Mouse (Mus musculus) kidney, adult 8-10 months (tissue): Measurements from ENCODE around the gene Fabp7.

Source experiments
- DNase-seq, 2 experiments: peaks; one replicate each; pipeline ENCODE4 v3.0.0; 2022

Gene Fabp7

DNA sequence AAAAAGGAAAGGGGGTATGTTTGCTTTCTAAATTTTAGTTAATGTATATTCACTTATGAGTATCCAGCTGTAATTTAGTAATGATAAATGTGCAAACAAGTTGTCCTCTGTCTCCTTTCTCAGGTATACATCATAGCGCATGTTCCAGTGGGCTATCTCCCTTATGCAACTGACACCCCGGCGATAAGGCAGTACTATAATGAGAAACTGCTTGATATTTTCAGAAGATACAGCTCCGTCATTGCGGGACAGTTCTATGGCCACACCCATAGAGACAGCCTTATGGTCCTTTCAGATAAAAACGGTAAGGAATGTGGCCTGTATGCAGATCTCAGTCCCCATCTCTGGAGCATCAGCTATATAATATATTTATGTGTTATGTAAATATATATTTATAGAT, 23.1 kb downstream of the Fabp7 start:
- DNase-seq = no peak

DNA sequence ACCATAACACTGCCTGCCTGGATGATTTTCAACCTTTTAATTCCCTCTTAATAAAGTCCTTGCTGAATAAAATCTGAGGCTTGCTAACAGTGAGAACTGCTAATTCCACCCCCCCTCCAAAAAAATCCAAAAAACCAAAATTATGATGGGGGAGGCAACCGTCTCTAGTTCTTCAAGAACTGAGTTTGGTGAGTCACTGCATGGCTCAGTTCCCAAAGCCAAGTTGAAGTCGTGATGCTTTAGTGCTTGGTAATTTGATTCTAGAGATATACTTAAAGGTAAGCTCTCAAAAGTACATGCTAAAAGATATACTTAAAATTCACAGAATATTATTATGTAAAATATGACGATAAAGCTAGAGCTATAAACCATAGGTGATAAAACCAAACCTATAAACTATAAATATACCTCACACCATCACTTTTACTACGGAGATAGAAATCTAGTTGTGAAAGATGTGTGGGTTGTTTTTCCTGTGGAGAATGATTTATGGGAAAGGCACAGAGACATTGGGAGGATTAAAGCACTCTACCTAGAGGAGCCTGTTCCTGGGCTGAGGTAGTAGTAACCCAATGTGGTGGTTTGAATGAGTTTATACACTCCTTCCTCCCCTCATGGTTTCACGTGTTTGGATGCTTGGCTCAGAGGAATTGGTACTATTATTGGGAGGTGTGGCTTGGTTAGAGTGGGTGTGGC, 27.6 kb downstream of the Fabp7 start:
- DNase-seq = no peak

DNA sequence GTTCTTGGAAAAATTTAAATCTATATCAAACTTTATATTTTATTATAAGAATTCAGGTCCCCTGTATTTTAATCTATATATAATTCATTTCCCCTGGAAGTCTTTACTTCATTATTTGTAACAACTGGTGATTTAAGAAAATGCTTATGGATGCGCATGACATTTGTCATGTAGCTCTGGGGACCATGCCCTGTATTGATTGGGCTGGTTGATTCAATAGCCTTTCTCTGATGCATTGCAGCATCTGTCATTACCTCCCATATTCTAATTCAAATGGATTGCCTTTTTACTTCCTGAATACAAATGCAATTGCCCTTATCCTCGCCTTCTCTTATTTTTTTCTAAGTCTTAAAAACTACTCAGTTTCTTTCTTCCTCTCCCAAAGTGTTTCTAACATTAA, 29.6 kb downstream of the Fabp7 start:
- DNase-seq = no peak

DNA sequence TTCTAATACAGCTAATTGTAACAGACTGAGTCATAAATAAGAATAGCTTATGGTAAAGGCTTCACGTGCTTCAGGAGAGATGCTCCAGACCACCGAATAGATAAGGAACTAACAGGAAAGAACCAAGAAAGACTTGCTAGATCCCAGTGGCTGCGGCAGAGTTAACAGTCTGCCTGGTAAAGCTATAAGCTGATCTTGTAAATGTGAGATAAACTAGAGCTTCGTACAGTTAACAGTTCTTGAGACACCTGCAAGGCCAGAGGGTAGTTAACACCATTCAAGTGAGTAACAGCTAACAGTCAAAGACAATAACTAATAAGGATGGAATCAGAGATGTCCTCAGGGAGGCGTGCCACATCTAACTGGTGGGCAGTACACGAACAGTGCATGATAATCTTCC, 31.2 kb downstream of the Fabp7 start:
- DNase-seq = no peak

DNA sequence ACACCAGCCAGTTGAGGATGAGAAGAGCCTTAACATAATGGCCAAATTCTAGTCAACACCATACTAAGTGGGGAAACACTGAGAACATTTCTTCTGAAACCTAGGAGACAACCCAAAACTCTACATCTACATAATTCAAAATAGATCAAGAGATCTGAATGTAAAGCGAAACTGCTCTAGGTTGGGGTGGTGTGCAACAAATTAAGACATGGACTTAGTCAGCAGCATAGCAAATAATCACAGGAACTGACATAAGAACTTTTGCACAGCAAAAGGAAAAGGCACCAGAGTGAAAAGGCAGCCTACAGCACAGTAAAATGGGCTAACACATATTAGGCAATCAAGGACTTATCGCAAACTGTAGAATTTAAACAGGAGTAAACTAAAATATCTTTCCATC, 34.5 kb downstream of the Fabp7 start:
- DNase-seq = no peak

DNA sequence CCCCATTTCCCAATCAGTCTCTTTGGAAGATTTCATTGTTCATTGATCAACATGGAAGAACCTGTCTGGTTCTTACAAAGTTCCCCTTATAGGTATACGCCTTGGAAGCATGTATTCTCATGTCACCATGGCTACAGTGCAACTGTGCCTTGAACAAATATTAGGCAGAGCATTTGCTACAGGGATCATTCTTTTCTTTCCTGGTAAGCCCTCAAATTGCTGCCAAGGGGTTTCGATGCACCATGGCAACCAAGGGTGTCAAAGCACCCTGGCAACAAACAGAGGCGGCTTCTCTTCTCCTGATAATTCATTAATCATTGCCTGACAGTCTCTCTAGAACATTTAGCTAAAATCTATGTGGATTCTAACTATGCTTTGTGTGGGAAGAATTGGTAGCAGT, 37.8 kb downstream of the Fabp7 start:
- no peak for DNase-seq

DNA sequence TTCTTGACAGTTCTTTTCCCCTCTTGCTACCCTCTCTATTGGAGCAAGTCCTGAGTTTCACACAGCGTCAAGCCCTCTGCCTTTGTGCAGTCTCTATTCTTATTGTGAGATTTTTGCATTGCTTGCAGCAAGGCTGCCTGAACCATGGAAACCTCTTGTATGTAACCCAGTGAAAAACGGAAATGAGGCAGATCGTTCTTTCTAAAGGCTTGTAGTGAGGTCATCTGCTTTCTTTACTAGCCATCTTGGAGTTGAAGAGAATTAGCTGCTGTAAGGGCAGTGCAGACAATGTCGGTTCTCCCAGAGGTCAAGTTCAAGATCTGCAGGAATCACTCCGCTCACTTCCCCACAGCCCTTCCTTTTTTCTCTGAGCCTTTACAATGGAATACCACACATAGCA, 44.0 kb downstream of the Fabp7 start:
- no peak for DNase-seq

DNA sequence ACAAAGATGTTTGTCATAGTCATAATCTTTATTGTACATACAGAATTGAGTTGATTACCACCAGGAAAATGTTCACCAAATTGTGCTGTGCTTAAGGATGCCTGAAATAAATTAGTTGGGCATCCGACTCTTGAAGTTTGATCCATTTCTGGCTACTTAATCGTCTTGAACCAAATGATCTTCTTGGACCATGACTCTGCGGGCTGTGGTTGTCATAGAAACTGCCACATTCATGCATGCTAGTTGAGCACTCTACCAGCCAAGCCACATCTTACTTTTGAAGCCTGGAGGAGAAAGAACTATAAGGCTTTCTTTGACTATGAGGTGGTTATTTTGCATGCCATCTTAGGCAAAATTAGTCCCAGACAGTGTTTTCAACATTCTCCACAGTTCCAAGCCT, 44.9 kb downstream of the Fabp7 start:
- DNase-seq = no peak

DNA sequence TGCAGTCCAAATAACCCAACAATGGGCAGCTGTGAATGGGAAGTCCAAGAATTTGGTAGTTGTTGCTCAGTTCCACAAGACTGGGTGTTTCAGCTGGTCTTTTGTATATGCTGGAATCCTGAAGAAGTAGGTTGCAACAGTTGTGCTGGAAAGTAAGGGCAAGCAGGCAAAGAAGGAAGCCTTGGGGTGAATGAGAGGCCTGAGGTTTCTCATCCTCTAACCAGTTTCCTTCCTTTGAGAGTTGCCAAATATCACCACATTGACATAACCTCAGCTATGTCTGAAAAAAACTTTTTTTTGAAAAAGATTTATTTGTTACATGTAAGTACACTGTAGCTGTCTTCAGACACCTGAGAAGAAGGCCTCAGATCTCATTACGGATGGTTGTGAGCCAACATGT, 50.4 kb downstream of the Fabp7 start:
- no peak for DNase-seq

DNA sequence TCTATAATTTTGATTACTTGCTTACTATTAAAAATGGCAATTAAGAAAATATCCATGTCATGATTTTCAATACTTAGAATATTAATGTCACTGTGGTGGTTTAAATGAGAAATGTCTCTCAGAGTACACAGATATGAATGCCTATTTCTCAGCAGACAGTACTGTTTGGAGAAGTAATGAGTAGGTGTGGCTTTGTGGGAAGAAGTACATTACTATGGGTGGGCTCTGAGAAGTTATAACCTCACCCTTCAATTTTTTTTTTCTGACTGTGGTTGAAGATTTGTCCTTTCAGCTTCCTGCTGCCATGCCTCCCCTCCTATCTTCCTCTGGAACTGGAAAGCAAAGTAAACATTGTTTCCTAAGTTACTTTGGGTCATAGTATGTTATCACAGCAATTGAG, 51.3 kb downstream of the Fabp7 start:
- no peak for DNase-seq
